8 mouse cellular contexts compared by ENCODE assay signal in the genomic region with DNA sequence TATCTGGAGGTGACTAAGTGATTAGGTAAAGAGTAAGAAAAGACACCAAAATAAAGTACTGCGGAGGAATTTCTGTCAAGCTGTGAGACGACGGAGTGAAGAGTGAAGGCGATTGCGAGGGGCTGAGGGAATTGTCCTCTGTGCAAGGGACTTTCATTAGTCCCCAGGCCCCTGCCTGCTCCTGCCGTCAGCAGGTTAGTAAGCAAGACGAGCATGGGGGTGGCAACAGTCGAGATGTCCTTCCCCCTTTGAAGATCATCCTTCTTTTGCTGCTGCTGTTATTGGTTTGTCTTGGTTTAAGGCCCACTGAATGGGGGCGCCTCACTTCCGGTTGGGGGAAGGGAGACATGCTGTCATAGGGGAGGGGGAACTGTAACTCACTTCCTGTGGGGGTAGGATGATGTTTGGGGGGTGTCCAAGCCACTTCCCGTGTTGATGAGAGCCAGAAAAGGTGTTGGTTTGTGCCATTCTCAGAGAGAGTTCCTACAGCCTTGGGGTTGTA. TPM values are rescaled to one million over a fixed set of nuclear protein-coding genes. Genes with fewer than 3 reads are reported as not detected.
A peak's percentile ranks its signal among the peaks of the same experiment; 100 is the strongest.
DNase-seq lines count a peak whose midpoint lies in the region; ATAC-seq lines count a peak whose summit lies in the region.

No protein-coding gene starts in this region.

- peak overlapping the region; percentile 79 for H3K4me3 ChIP-seq in hindbrain, embryonic 14.5 days (replicated peaks; ENCODE audit: low read length)

- under 1% methylated on average over 11 of the region's 11 CpGs for WGBS in hindbrain, embryonic 14.5 days

- peak overlapping the region; percentile 59 for H3K4me2 ChIP-seq in hindbrain, embryonic 14.5 days (replicated peaks)

- H3K9ac ChIP-seq in hindbrain, embryonic 14.5 days = peak overlapping the region; percentile 75

- DNase-seq in MN1 (ENCODE audit: low spot score) = peak; percentile 77
- peak; percentile 85 for DNase-seq in cerebellum, adult 9-11 months
- peak; percentile 75 to 85 for DNase-seq in frontal cortex, adult 2 months (ENCODE audit: extremely low spot score in 1 of 2, low spot score in 1 of 2)
- DNase-seq in hindbrain, embryonic 14.5 days (ENCODE audit: low spot score) = peak; percentile 79
- peak; percentile 70 for DNase-seq in left cerebral cortex, adult 11 months (ENCODE audit: low spot score)
- DNase-seq in lung, postnatal 36 days = peak; percentile 82
- DNase-seq in right cerebral cortex, adult 2 months (ENCODE audit: low spot score in 2 of 2) = peak; percentile 78 to 85
- peak; percentile 21 for DNase-seq in urinary bladder, postnatal 10 days (ENCODE audit: low spot score)

- H3K4me1 ChIP-seq in hindbrain, embryonic 14.5 days (replicated peaks; ENCODE audit: control insufficient read depth, insufficient read depth, low read length) = peaks cover 41% of the 10 kb centered on the region

- H3K36me3 ChIP-seq in hindbrain, embryonic 14.5 days (replicated peaks; ENCODE audit: control insufficient read depth, insufficient read depth) = no peaks in the 10 kb centered on the region

- peak; percentile 63 for ATAC-seq in hindbrain, embryonic 14.5 days (ENCODE audit: low FRiP score)

- no peaks in the 10 kb centered on the region for H3K27me3 ChIP-seq in hindbrain, embryonic 14.5 days (ENCODE audit: control insufficient read depth, insufficient read depth, low read length)

- no peaks in the 10 kb centered on the region for H3K9me3 ChIP-seq in hindbrain, embryonic 14.5 days (ENCODE audit: control insufficient read depth, low read length)

- H3K27ac ChIP-seq in hindbrain, embryonic 14.5 days = peak overlapping the region; percentile 98

RNA-seq across cellular contexts. Expression of gene Hmg20a, which starts 0.4 kb away (rescaled TPM):
- polyA plus RNA-seq in frontal cortex, adult 2 months (2012; rRNA removed) = 62.4 and 64.2 TPM in 2 replicates
- polyA plus RNA-seq in hindbrain, embryonic 14.5 days (2014; fragmentation: Nextera tagmentation; extraction: Ambion mirVana) = 75.7 and 79.9 TPM in 2 replicates

RNA-seq across cellular contexts. Expression of gene Peak1, which starts 0.9 kb away (rescaled TPM):
- polyA plus RNA-seq in frontal cortex, adult 2 months (2012; rRNA removed) = 11.1 and 13.9 TPM in 2 replicates
- 6.9 and 7.7 TPM in 2 replicates for polyA plus RNA-seq in hindbrain, embryonic 14.5 days (2014; fragmentation: Nextera tagmentation; extraction: Ambion mirVana)

Comparison
In these comparisons a context has a peak if more than half of its experiments do, and no peak if none do; other contexts are left out.
1. Peak in every context shown above with its lines: DNase-seq, ATAC-seq, H3K4me3 ChIP-seq and H3K27ac ChIP-seq.
2. DNase-seq: peak in every context shown above with its lines; median percentile 85 in cerebellum, adult 9-11 months; 82 in lung, postnatal 36 days; 82 in right cerebral cortex, adult 2 months; 80 in frontal cortex, adult 2 months; 79 in hindbrain, embryonic 14.5 days; 77 in MN1; 70 in left cerebral cortex, adult 11 months; 21 in urinary bladder, postnatal 10 days.